In genomic region chr11:107422356-107422754, GRCm38 (mm10) we compare ENCODE assay signal across 9 mouse cellular contexts. TPM values are rescaled to one million over a fixed set of nuclear protein-coding genes. Genes with fewer than 3 reads are reported as not detected.
DNase-seq lines count a peak whose midpoint lies in the region; ATAC-seq and TF ChIP-seq lines count a peak whose summit lies in the region.
"Had no signal": no experiment of that assay in that cellular context is flagged by ENCODE, and none has a peak within 500 bp of the region (broad histone marks: within the 10 kb centered on the region; RNA-seq: fewer than 3 reads in every experiment).

No protein-coding gene starts in this region.

- peaks cover 1% of the 10 kb centered on the region; the same call in 1 of the 2 replicates for H3K4me1 ChIP-seq in embryonic facial prominence, embryonic 14.5 days (ENCODE audit: control insufficient read depth, insufficient read depth, low read length)
- peaks cover 12% of the 10 kb centered on the region for H3K4me1 ChIP-seq in embryonic facial prominence, embryonic 10.5 days
- H3K4me1 ChIP-seq in liver, adult 2 months (ENCODE audit: control insufficient read depth, insufficient read depth, low read length): peaks cover 17% of the 10 kb centered on the region
- peaks cover 10% of the 10 kb centered on the region for H3K4me1 ChIP-seq in forebrain, postnatal 0 days (ENCODE audit: insufficient read depth)
- H3K4me1 ChIP-seq in midbrain, embryonic 14.5 days (ENCODE audit: control insufficient read depth, insufficient read depth, low read length): no peaks in the 10 kb centered on the region

- no peak for ATAC-seq in embryonic facial prominence, embryonic 14.5 days (ENCODE audit: low read depth)
- ATAC-seq in forebrain, postnatal 0 days: 0 out of 2 replicates have a peak, but pooled peaks have one; percentile 37
- ATAC-seq in midbrain, embryonic 14.5 days (ENCODE audit: low FRiP score, low TSS enrichment): no peak

- WGBS in embryonic facial prominence, embryonic 14.5 days: 48% methylated on average over 5 of the region's 5 CpGs
- WGBS in embryonic facial prominence, embryonic 10.5 days: 81% methylated on average over 5 of the region's 5 CpGs
- 79% methylated on average over 5 of the region's 5 CpGs for WGBS in liver, adult 2 months
- WGBS in forebrain, postnatal 0 days: 24% methylated on average over 5 of the region's 5 CpGs
- WGBS in midbrain, embryonic 14.5 days: 58% methylated on average over 5 of the region's 5 CpGs

- no peak overlapping the region for H3K4me3 ChIP-seq in embryonic facial prominence, embryonic 14.5 days (ENCODE audit: low read depth, low read length)
- H3K4me3 ChIP-seq in embryonic facial prominence, embryonic 10.5 days: no peak overlapping the region
- H3K4me3 ChIP-seq in liver, adult 2 months (ENCODE audit: insufficient read depth, low read depth, low read length): no peak overlapping the region
- H3K4me3 ChIP-seq in forebrain, postnatal 0 days (ENCODE audit: low read depth, low read length): no peak overlapping the region
- no peak overlapping the region for H3K4me3 ChIP-seq in midbrain, embryonic 14.5 days (replicated peaks; ENCODE audit: low read depth, low read length)
- H3K4me3 ChIP-seq: limb, embryonic 13.5 days had no signal

- no peaks in the 10 kb centered on the region for H3K27me3 ChIP-seq in embryonic facial prominence, embryonic 14.5 days (replicated peaks; ENCODE audit: control insufficient read depth, insufficient read depth, low read length)
- H3K27me3 ChIP-seq in embryonic facial prominence, embryonic 10.5 days (replicated peaks; ENCODE audit: low read depth, poor library complexity, severe bottlenecking): no peaks in the 10 kb centered on the region
- no peaks in the 10 kb centered on the region for H3K27me3 ChIP-seq in liver, adult 2 months (ENCODE audit: control insufficient read depth, insufficient read depth, low read length)
- H3K27me3 ChIP-seq in forebrain, postnatal 0 days (ENCODE audit: insufficient read depth, low read length): no peaks in the 10 kb centered on the region
- no peaks in the 10 kb centered on the region for H3K27me3 ChIP-seq in midbrain, embryonic 14.5 days (ENCODE audit: control insufficient read depth, insufficient read depth, low read length)
- H3K27me3 ChIP-seq: limb, embryonic 13.5 days had no signal

- H3K36me3 ChIP-seq in embryonic facial prominence, embryonic 14.5 days (ENCODE audit: control insufficient read depth, insufficient read depth, low read length): no peaks in the 10 kb centered on the region
- H3K36me3 ChIP-seq in embryonic facial prominence, embryonic 10.5 days (replicated peaks): peaks cover 5% of the 10 kb centered on the region; the same call in 1 of the 2 replicates
- H3K36me3 ChIP-seq in liver, adult 2 months (ENCODE audit: control insufficient read depth, insufficient read depth, low read length): no peaks in the 10 kb centered on the region
- no peaks in the 10 kb centered on the region for H3K36me3 ChIP-seq in forebrain, postnatal 0 days (ENCODE audit: insufficient read depth)
- no peaks in the 10 kb centered on the region for H3K36me3 ChIP-seq in midbrain, embryonic 14.5 days (ENCODE audit: control insufficient read depth, insufficient read depth, low read length)
- H3K36me3 ChIP-seq: limb, embryonic 13.5 days had no signal

- H3K79me2 ChIP-seq in liver, adult 2 months (ENCODE audit: control insufficient read depth, insufficient read depth, low read length): peaks cover 66% of the 10 kb centered on the region

- 0 out of 2 replicates have a peak, but pooled peaks cover 5% of the 10 kb centered on the region for H3K9me3 ChIP-seq in embryonic facial prominence, embryonic 14.5 days (ENCODE audit: control insufficient read depth, low read length)
- no peaks in the 10 kb centered on the region for H3K9me3 ChIP-seq in embryonic facial prominence, embryonic 10.5 days
- H3K9me3 ChIP-seq in forebrain, postnatal 0 days (ENCODE audit: low read length): no peaks in the 10 kb centered on the region
- no peaks in the 10 kb centered on the region for H3K9me3 ChIP-seq in midbrain, embryonic 14.5 days (ENCODE audit: control insufficient read depth, low read length)

- no peak overlapping the region for H3K9ac ChIP-seq in embryonic facial prominence, embryonic 14.5 days (ENCODE audit: low read depth, low read length)
- peak overlapping the region; percentile 39; the same call in 1 of the 2 replicates for H3K9ac ChIP-seq in liver, adult 2 months (ENCODE audit: low read depth, low read length)
- no peak overlapping the region for H3K9ac ChIP-seq in forebrain, postnatal 0 days
- no peak overlapping the region for H3K9ac ChIP-seq in midbrain, embryonic 14.5 days (replicated peaks; ENCODE audit: low read length)
- H3K9ac ChIP-seq: limb, embryonic 13.5 days had no signal

- no peak overlapping the region for H3K27ac ChIP-seq in embryonic facial prominence, embryonic 14.5 days (replicated peaks; ENCODE audit: low read depth, low read length)
- no peak overlapping the region for H3K27ac ChIP-seq in embryonic facial prominence, embryonic 10.5 days (replicated peaks)
- H3K27ac ChIP-seq in liver, adult 2 months (replicated peaks; ENCODE audit: insufficient read depth, low read depth, low read length): peak overlapping the region; percentile 65
- H3K27ac ChIP-seq in forebrain, postnatal 0 days (ENCODE audit: low read depth, low read length): 0 out of 2 replicates have a peak overlapping the region, but pooled peaks have one; percentile 36
- no peak overlapping the region for H3K27ac ChIP-seq in midbrain, embryonic 14.5 days (replicated peaks; ENCODE audit: low read depth, low read length)
- H3K27ac ChIP-seq: limb, embryonic 13.5 days had no signal

- peak; percentile 41 for DNase-seq in embryonic facial prominence, embryonic 14.5 days (ENCODE audit: low spot score)
- DNase-seq in embryonic facial prominence, embryonic 10.5 days (ENCODE audit: low spot score): no peak
- DNase-seq in liver, adult 2 months (ENCODE audit: extremely low read depth, low read depth, low spot score): no peak
- DNase-seq in liver: no peak
- no peak for DNase-seq in forebrain, postnatal 0 days
- peak; percentile 43 for DNase-seq in midbrain, embryonic 14.5 days
- no peak for DNase-seq in kidney, adult 8-10 months
- DNase-seq in adrenal gland, postnatal 14 days: no peak

- no peak overlapping the region for H3K4me2 ChIP-seq in embryonic facial prominence, embryonic 14.5 days (ENCODE audit: low read depth, low read length)
- no peak overlapping the region for H3K4me2 ChIP-seq in forebrain, postnatal 0 days (ENCODE audit: low read depth)
- H3K4me2 ChIP-seq in midbrain, embryonic 14.5 days (ENCODE audit: low read length): no peak overlapping the region
- H3K4me2 ChIP-seq: limb, embryonic 13.5 days had no signal

- TF ChIP-seq CTCF in liver, adult 2 months (IDR thresholded peaks at IDR 0.05; ENCODE audit: low read depth, low read length): no peak
- TF ChIP-seq CTCF in forebrain, postnatal 0 days (IDR thresholded peaks at IDR 0.05; ENCODE audit: low read depth): no peak

- TF ChIP-seq POLR2A in liver, adult 2 months (IDR thresholded peaks at IDR 0.05; ENCODE audit: extremely low read depth, insufficient read depth, low read length): no peak

RNA-seq across cellular contexts. Expression of gene Pitpnc1, which starts 48.1 kb away (rescaled TPM):
- polyA plus RNA-seq in embryonic facial prominence, embryonic 14.5 days (2014; fragmentation: Nextera tagmentation; extraction: Ambion mirVana): 20.6 and 21.2 TPM in 2 replicates
- 37.1 and 42.5 TPM in 2 replicates for polyA plus RNA-seq in embryonic facial prominence, embryonic 10.5 days (2016; fragmentation: Nextera tagmentation; extraction: Ambion mirVana)
- 9.4 and 10.5 TPM in 2 replicates for total RNA-seq in liver, adult 2 months (2014; rRNA removed)
- polyA plus RNA-seq in liver, adult 2 months (2012; rRNA removed): 3.5 and 4.1 TPM in 2 replicates
- 40.2 and 49.1 TPM in 2 replicates for total RNA-seq in forebrain, postnatal 0 days (2014; rRNA removed)
- 33.7 and 47.6 TPM in 2 replicates for polyA plus RNA-seq in forebrain, postnatal 0 days (2015; fragmentation: Nextera tagmentation; extraction: Ambion mirVana)
- 32.8 and 42.1 TPM in 2 replicates for polyA plus RNA-seq in midbrain, embryonic 14.5 days (2014; fragmentation: Nextera tagmentation; extraction: Ambion mirVana)
- total RNA-seq in adrenal gland, postnatal 14 days (2021): 25.8 and 34.1 TPM in 2 replicates

RNA-seq across cellular contexts. Expression of gene Psmd12, which starts 56.9 kb away (rescaled TPM):
- polyA plus RNA-seq in embryonic facial prominence, embryonic 14.5 days (2014; fragmentation: Nextera tagmentation; extraction: Ambion mirVana): 154 and 160 TPM in 2 replicates
- 221 and 225 TPM in 2 replicates for polyA plus RNA-seq in embryonic facial prominence, embryonic 10.5 days (2016; fragmentation: Nextera tagmentation; extraction: Ambion mirVana)
- total RNA-seq in liver, adult 2 months (2014; rRNA removed): 53.5 and 54.7 TPM in 2 replicates
- 14.5 and 15.9 TPM in 2 replicates for polyA plus RNA-seq in liver, adult 2 months (2012; rRNA removed)
- total RNA-seq in forebrain, postnatal 0 days (2014; rRNA removed): 54.5 and 59.1 TPM in 2 replicates
- polyA plus RNA-seq in forebrain, postnatal 0 days (2015; fragmentation: Nextera tagmentation; extraction: Ambion mirVana): 146 and 149 TPM in 2 replicates
- polyA plus RNA-seq in midbrain, embryonic 14.5 days (2014; fragmentation: Nextera tagmentation; extraction: Ambion mirVana): 143 and 177 TPM in 2 replicates
- total RNA-seq in adrenal gland, postnatal 14 days (2021): 87.1 and 95.0 TPM in 2 replicates

Comparison
In these comparisons a context has a peak if more than half of its experiments do, and no peak if none do; other contexts are left out.
1. DNase-seq: peak in embryonic facial prominence, embryonic 14.5 days (single experiment) and midbrain, embryonic 14.5 days (single experiment); none in embryonic facial prominence, embryonic 10.5 days (single experiment), liver, adult 2 months (single experiment), liver (single experiment), forebrain, postnatal 0 days (single experiment), kidney, adult 8-10 months (0 of 2) and adrenal gland, postnatal 14 days (single experiment).
2. H3K27ac ChIP-seq: peak in liver, adult 2 months (single experiment) and forebrain, postnatal 0 days (single experiment); none in embryonic facial prominence, embryonic 14.5 days (single experiment), embryonic facial prominence, embryonic 10.5 days (single experiment) and midbrain, embryonic 14.5 days (single experiment).